Mouse (Mus musculus) monocyte, adult 2 months (primary cell): ENCODE results near the gene Cypt4.
"Not testable (repeated sequence)": the region's sequence is repeated elsewhere in the genome, so short reads cannot be mapped to it uniquely, and the experiment has no call there.

ENCODE experiments used
- DNase-seq, 2 experiments: peaks; one replicate each; pipeline ENCODE4 v3.0.0; 2022; ENCODE audit warnings: low spot score in 2 of 2, low read depth in 1 of 2

The Cypt4 gene

DNA sequence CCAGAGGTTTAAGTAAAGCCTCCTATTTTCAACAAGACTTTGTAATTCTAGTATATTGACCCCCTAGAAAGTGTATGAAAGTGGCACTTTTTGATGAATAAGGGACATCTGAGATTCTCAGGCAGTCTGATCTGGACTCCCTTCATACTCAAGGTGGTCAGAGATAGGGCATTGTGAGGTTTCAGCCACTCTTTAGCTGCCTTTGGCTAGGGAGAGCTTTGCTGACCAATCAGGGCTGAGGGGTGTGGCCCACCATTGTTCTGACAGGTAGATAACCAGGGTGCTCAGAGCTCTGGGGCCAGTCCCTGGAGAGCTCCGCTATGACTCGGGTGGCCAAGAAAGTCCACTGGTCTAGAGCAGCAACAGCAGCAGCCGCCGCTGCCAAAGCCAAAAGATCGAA is at the start of gene Cypt4:
Cypt4 (plus strand) TSS at position 301 of the 400 bp plus-strand sequence.
- no peak for DNase-seq

DNA sequence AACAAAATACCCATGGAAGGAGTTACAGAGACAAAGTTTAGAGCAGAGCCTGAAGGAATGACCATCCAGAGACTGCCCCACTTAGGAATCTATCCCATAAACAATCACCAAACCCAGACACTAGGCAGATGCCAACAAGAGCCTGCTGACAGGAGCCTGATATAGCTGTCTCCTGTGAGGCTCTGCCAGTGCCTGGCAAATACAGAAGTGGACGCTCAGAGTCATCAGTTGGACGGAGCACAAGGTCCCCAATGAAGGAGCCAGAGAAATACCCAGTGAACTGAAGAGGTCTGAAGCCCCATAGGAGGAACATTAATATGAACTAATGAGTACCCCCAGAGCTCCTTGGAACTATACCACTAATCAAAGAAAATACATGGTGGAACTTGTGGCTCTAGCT is 12.3 kb downstream of the Cypt4 start:
- not testable (repeated sequence) for DNase-seq
